Comparison of ENCODE assay signal across 21 mouse cellular contexts in the genomic region with DNA sequence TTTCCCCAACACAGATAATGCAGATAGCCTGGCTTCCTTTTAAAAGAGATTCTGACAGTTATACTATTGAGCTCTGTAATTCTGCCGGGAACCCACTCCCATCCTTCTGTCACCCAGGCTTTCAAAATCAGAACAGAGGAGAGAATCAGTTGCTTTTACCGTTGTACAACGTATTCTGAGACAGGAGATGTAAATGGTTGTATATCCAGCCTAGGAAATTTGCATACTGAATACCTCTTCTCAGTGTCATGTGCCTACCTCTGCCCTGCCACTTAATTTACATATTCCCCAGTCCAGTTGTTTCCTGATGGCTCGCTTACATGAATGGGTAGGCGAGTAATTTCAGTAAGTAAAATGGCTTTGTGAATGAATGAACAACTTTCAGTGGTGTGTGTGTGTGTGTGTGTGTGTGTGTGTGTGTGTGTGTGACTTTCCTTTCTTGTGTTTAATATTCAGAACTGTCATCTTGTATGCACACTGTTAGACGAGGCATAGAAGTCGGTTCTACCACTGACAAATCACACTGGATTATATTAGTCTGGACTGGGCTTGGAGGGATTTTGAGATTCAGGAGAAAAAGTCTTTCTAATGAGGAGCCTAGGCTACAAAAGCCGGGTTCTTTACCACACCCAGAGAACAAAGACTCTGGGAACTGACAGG.
A peak's percentile ranks its signal among the peaks of the same experiment; 100 is the strongest.
DNase-seq lines count a peak whose midpoint lies in the region; ATAC-seq and TF ChIP-seq lines count a peak whose summit lies in the region.
"Had no signal": no experiment of that assay in that cellular context is flagged by ENCODE, and none has a peak within 500 bp of the region (broad histone marks: within the 10 kb centered on the region; RNA-seq: fewer than 3 reads in every experiment).

No protein-coding gene starts in this region.

- no peaks in the 10 kb centered on the region for H3K36me3 ChIP-seq in hindbrain, embryonic 11.5 days (ENCODE audit: control insufficient read depth, insufficient read depth, low read length)
- no peaks in the 10 kb centered on the region for H3K36me3 ChIP-seq in hindbrain, embryonic 10.5 days
- H3K36me3 ChIP-seq in forebrain, embryonic 14.5 days (ENCODE audit: control insufficient read depth, insufficient read depth, low read length), result no peaks in the 10 kb centered on the region
- H3K36me3 ChIP-seq in midbrain, embryonic 12.5 days, result no peaks in the 10 kb centered on the region
- no peaks in the 10 kb centered on the region for H3K36me3 ChIP-seq in neural tube, embryonic 15.5 days
- H3K36me3 ChIP-seq in thymus, adult 2 months (ENCODE audit: control insufficient read depth, insufficient read depth, low read length), result no peaks in the 10 kb centered on the region
- H3K36me3 ChIP-seq: embryonic facial prominence, embryonic 15.5 days; liver, embryonic 13.5 days; lung, embryonic 15.5 days had no signal

- H3K4me3 ChIP-seq in hindbrain, embryonic 11.5 days (ENCODE audit: low read depth, low read length), result no peak overlapping the region
- H3K4me3 ChIP-seq in hindbrain, embryonic 10.5 days, result no peak overlapping the region
- no peak overlapping the region for H3K4me3 ChIP-seq in forebrain, embryonic 14.5 days (ENCODE audit: low read depth, low read length)
- no peak overlapping the region for H3K4me3 ChIP-seq in midbrain, embryonic 12.5 days
- no peak overlapping the region for H3K4me3 ChIP-seq in neural tube, embryonic 15.5 days (replicated peaks)
- no peak overlapping the region for H3K4me3 ChIP-seq in thymus, adult 2 months (ENCODE audit: control insufficient read depth, insufficient read depth, low read length)
- H3K4me3 ChIP-seq: embryonic facial prominence, embryonic 15.5 days; gastrocnemius, adult 2 months; layer of hippocampus, adult 2 months; liver, embryonic 13.5 days; lung, embryonic 15.5 days had no signal

- peak; percentile 76 for ATAC-seq in hindbrain, embryonic 11.5 days (ENCODE audit: low FRiP score)
- ATAC-seq in forebrain, embryonic 14.5 days, result peak; percentile 70
- ATAC-seq in midbrain, embryonic 12.5 days (ENCODE audit: low FRiP score, low read depth), result peak; percentile 73
- ATAC-seq in neural tube, embryonic 15.5 days (ENCODE audit: low FRiP score), result peak; percentile 5; the same call in 1 of the 2 replicates
- ATAC-seq: activated CD4-positive, CD25-positive, alpha-beta regulatory T cell, adult 4 months had no signal

- H3K9ac ChIP-seq in hindbrain, embryonic 11.5 days (ENCODE audit: low read depth, low read length), result no peak overlapping the region
- no peak overlapping the region for H3K9ac ChIP-seq in forebrain, embryonic 14.5 days (ENCODE audit: low read length)
- H3K9ac ChIP-seq in midbrain, embryonic 12.5 days (replicated peaks), result no peak overlapping the region
- no peak overlapping the region for H3K9ac ChIP-seq in neural tube, embryonic 15.5 days (replicated peaks)
- H3K9ac ChIP-seq: embryonic facial prominence, embryonic 15.5 days; liver, embryonic 13.5 days; lung, embryonic 15.5 days had no signal

- DNase-seq in hindbrain, embryonic 11.5 days (ENCODE audit: low spot score), result no peak
- no peak for DNase-seq in hindbrain, embryonic 10.5 days (ENCODE audit: low spot score)
- peak; percentile 33 for DNase-seq in forebrain, embryonic 14.5 days (ENCODE audit: low spot score)
- no peak for DNase-seq in adrenal gland, postnatal 14 days
- no peak for DNase-seq in T-cell, adult 2 months (ENCODE audit: low spot score)
- DNase-seq in thymus, adult 2 months, result no peak
- DNase-seq: adrenal gland, postnatal 36 days; cerebellum, postnatal 10 days; embryo, embryonic 11 days; gastrocnemius, adult 2 months; kidney, adult 18-20 months; kidney, postnatal 10 days; liver, embryonic 13.5 days; right cerebral cortex, adult 18-20 months had no signal

- TF ChIP-seq POLR2A in thymus, adult 2 months (IDR thresholded peaks at IDR 0.05; ENCODE audit: control insufficient read depth, extremely low read depth, insufficient read depth, low read length, poor library complexity), result no peak

- TF ChIP-seq CTCF in thymus, adult 2 months (IDR thresholded peaks at IDR 0.05; ENCODE audit: borderline replicate concordance, control insufficient read depth, extremely low read depth, insufficient read depth, low read length, poor library complexity), result no peak

- no peak overlapping the region for H3K27ac ChIP-seq in hindbrain, embryonic 11.5 days (ENCODE audit: low read depth, low read length)
- H3K27ac ChIP-seq in hindbrain, embryonic 10.5 days, result no peak overlapping the region
- H3K27ac ChIP-seq in forebrain, embryonic 14.5 days (ENCODE audit: low read depth, low read length), result no peak overlapping the region
- no peak overlapping the region for H3K27ac ChIP-seq in midbrain, embryonic 12.5 days (replicated peaks)
- no peak overlapping the region for H3K27ac ChIP-seq in neural tube, embryonic 15.5 days (replicated peaks)
- H3K27ac ChIP-seq in thymus, adult 2 months (ENCODE audit: control insufficient read depth, insufficient read depth, low read length), result no peak overlapping the region
- H3K27ac ChIP-seq: embryonic facial prominence, embryonic 15.5 days; gastrocnemius, adult 2 months; layer of hippocampus, adult 2 months; liver, embryonic 13.5 days; lung, embryonic 15.5 days; macrophage had no signal

- H3K27me3 ChIP-seq in hindbrain, embryonic 11.5 days (ENCODE audit: control insufficient read depth, insufficient read depth, low read length), result no peaks in the 10 kb centered on the region
- no peaks in the 10 kb centered on the region for H3K27me3 ChIP-seq in hindbrain, embryonic 10.5 days (ENCODE audit: insufficient read depth, poor library complexity, severe bottlenecking)
- no peaks in the 10 kb centered on the region for H3K27me3 ChIP-seq in forebrain, embryonic 14.5 days (replicated peaks; ENCODE audit: control insufficient read depth, insufficient read depth, low read length)
- no peaks in the 10 kb centered on the region for H3K27me3 ChIP-seq in midbrain, embryonic 12.5 days
- H3K27me3 ChIP-seq in neural tube, embryonic 15.5 days (replicated peaks), result no peaks in the 10 kb centered on the region
- no peaks in the 10 kb centered on the region for H3K27me3 ChIP-seq in thymus, adult 2 months (ENCODE audit: control insufficient read depth, insufficient read depth, low read length)
- H3K27me3 ChIP-seq: embryonic facial prominence, embryonic 15.5 days; liver, embryonic 13.5 days; lung, embryonic 15.5 days had no signal

- WGBS in hindbrain, embryonic 11.5 days, result 69% methylated on average over 8 of the region's 8 CpGs
- WGBS in hindbrain, embryonic 10.5 days, result 69% methylated on average over 8 of the region's 8 CpGs
- WGBS in forebrain, embryonic 14.5 days, result 22% methylated on average over 8 of the region's 8 CpGs
- whole genome bisulfite sequencing in midbrain, embryonic 12.5 days, result 52% methylated on average over 8 of the region's 8 CpGs
- 50% methylated on average over 8 of the region's 8 CpGs for WGBS in neural tube, embryonic 15.5 days
- WGBS in thymus, adult 2 months, result 86% methylated on average over 8 of the region's 8 CpGs

- H3K4me1 ChIP-seq in hindbrain, embryonic 11.5 days (replicated peaks; ENCODE audit: control insufficient read depth, insufficient read depth, low read length), result no peaks in the 10 kb centered on the region
- H3K4me1 ChIP-seq in hindbrain, embryonic 10.5 days (replicated peaks), result no peaks in the 10 kb centered on the region
- peaks cover 3% of the 10 kb centered on the region; the same call in 1 of the 2 replicates for H3K4me1 ChIP-seq in forebrain, embryonic 14.5 days (ENCODE audit: control insufficient read depth, insufficient read depth, low read length)
- peaks cover 9% of the 10 kb centered on the region for H3K4me1 ChIP-seq in midbrain, embryonic 12.5 days
- H3K4me1 ChIP-seq in neural tube, embryonic 15.5 days, result no peaks in the 10 kb centered on the region
- no peaks in the 10 kb centered on the region for H3K4me1 ChIP-seq in thymus, adult 2 months (replicated peaks; ENCODE audit: control insufficient read depth, insufficient read depth, low read length)
- H3K4me1 ChIP-seq: embryonic facial prominence, embryonic 15.5 days; liver, embryonic 13.5 days; lung, embryonic 15.5 days had no signal

- H3K4me2 ChIP-seq in hindbrain, embryonic 11.5 days (replicated peaks; ENCODE audit: low read depth, low read length), result no peak overlapping the region
- no peak overlapping the region for H3K4me2 ChIP-seq in forebrain, embryonic 14.5 days (ENCODE audit: low read length)
- H3K4me2 ChIP-seq in midbrain, embryonic 12.5 days (replicated peaks), result no peak overlapping the region
- H3K4me2 ChIP-seq in neural tube, embryonic 15.5 days, result no peak overlapping the region
- H3K4me2 ChIP-seq: embryonic facial prominence, embryonic 15.5 days; liver, embryonic 13.5 days; lung, embryonic 15.5 days had no signal

- no peaks in the 10 kb centered on the region for H3K9me3 ChIP-seq in hindbrain, embryonic 11.5 days (ENCODE audit: control insufficient read depth, low read length)
- H3K9me3 ChIP-seq in hindbrain, embryonic 10.5 days, result no peaks in the 10 kb centered on the region
- H3K9me3 ChIP-seq in forebrain, embryonic 14.5 days (replicated peaks; ENCODE audit: control insufficient read depth, low read length), result no peaks in the 10 kb centered on the region
- H3K9me3 ChIP-seq in midbrain, embryonic 12.5 days, result no peaks in the 10 kb centered on the region
- no peaks in the 10 kb centered on the region for H3K9me3 ChIP-seq in neural tube, embryonic 15.5 days (replicated peaks)
- H3K9me3 ChIP-seq: embryonic facial prominence, embryonic 15.5 days; liver, embryonic 13.5 days; lung, embryonic 15.5 days had no signal

Comparison
In these comparisons a context has a peak if more than half of its experiments do, and no peak if none do; other contexts are left out.
1. ATAC-seq: peak in every context shown above with its lines; median percentile 76 in hindbrain, embryonic 11.5 days; 73 in midbrain, embryonic 12.5 days; 70 in forebrain, embryonic 14.5 days; 5 in neural tube, embryonic 15.5 days.